Mouse (Mus musculus) midbrain, embryonic 16.5 days (tissue): ENCODE measurements around the gene Gm5105. TPM values are rescaled to one million over a fixed set of nuclear protein-coding genes. Genes with fewer than 3 reads are reported as not detected.
A peak's percentile ranks its signal among the peaks of the same experiment; 100 is the strongest.

Source experiments
- ATAC-seq: fragments of 200-750 bp; cut with Nextera tagmentation; 2 replicates; pipeline ENCODE4 v1.8.0; 2017; ENCODE audit warnings: moderate TSS enrichment
- H3K27ac ChIP-seq: fragments of 300-500 bp; sonication (generic); 2 replicates; pipeline ENCODE4 v1.5.1; 2014; ENCODE audit warnings: mild to moderate bottlenecking, low read length, mixed read lengths
- H3K27me3 ChIP-seq: fragments of 300-500 bp; sonication (generic); 2 replicates; pipeline ENCODE4 v1.6.1; 2014; ENCODE audit warnings: low read depth, low read length, mixed read lengths; ENCODE audit not compliant: control insufficient read depth, insufficient read depth
- H3K36me3 ChIP-seq: fragments of 300-500 bp; sonication (generic); 2 replicates; pipeline ENCODE4 v1.6.1; 2014; ENCODE audit warnings: mild to moderate bottlenecking, low read length, moderate library complexity, mixed read lengths; ENCODE audit not compliant: control insufficient read depth, insufficient read depth
- H3K4me1 ChIP-seq: fragments of 300-500 bp; sonication (generic); 2 replicates; pipeline ENCODE4 v1.6.1; 2014; ENCODE audit warnings: mild to moderate bottlenecking, low read length, mixed read lengths; ENCODE audit not compliant: control insufficient read depth, insufficient read depth
- H3K4me2 ChIP-seq: fragments of 300-500 bp; sonication (generic); 2 replicates; pipeline ENCODE4 v1.6.1; 2014; ENCODE audit warnings: mild to moderate bottlenecking, low read length, mixed read lengths
- H3K4me3 ChIP-seq: fragments of 300-500 bp; sonication (generic); 2 replicates; pipeline ENCODE4 v1.5.1; 2014; ENCODE audit warnings: low read depth, mild to moderate bottlenecking, low read length, moderate library complexity, mixed read lengths
- H3K9ac ChIP-seq: fragments of 300-500 bp; sonication (generic); 2 replicates; pipeline ENCODE4 v1.6.1; 2014; ENCODE audit warnings: low read depth, low read length, mixed read lengths
- H3K9me3 ChIP-seq: fragments of 300-500 bp; sonication (generic); replicated peaks from 2 replicates; pipeline ENCODE4 v1.6.1; 2014; ENCODE audit warnings: mild to moderate bottlenecking, low read length, mixed read lengths; ENCODE audit not compliant: control insufficient read depth, poor library complexity, severe bottlenecking
- WGBS: fragments of 180-500 bp; shearing (Covaris S2); extraction: QIAGEN DNeasy Blood & Tissue Kit; methylation state at CpG from one replicate; pipeline ENCODE4 v1.1.7; 2014; 5-methylcytosine and 5-hydroxymethylcytosine counted together
- polyA plus RNA-seq: library from polyadenylated mRNA; unstranded; fragments of >200 nt; fragmentation: Nextera tagmentation; extraction: Ambion mirVana; gene quantifications from 2 replicates; pipeline ENCODE4 v1.2.1, GENCODE M21; 2015

The Gm5105 gene
- polyA plus RNA-seq, 1 experiment from 2014 or later, result 0.26 TPM

- H3K27me3 ChIP-seq, result no peaks in the 10 kb centered on the region
- no peak overlapping the region for H3K4me2 ChIP-seq
- H3K4me3 ChIP-seq, result no peak overlapping the region
- no peaks in the 10 kb centered on the region for H3K36me3 ChIP-seq
- H3K27ac ChIP-seq, result no peak overlapping the region
- peaks cover 4% of the 10 kb centered on the region; the same call in 1 of the 2 replicates for H3K4me1 ChIP-seq
- H3K9ac ChIP-seq, result no peak overlapping the region
- ATAC-seq, result 0 out of 2 replicates have a peak, but pooled peaks have one; percentile 54
- no peaks in the 10 kb centered on the region for H3K9me3 ChIP-seq
- WGBS, result 62% methylated on average over 14 of the region's 14 CpGs
Measured at GRCm38 (mm10) chr3:138063731-138064329, 3.4 kb downstream of the Gm5105 start.

- Histone ChIP-seq H3K9me3 (no peaks in the 10 kb centered on the region), H3K4me2 (no peak overlapping the region), H3K4me1 (peaks cover 7% of the 10 kb centered on the region; the same call in 1 of the 2 replicates), H3K27ac (no peak overlapping the region), H3K36me3 (no peaks in the 10 kb centered on the region), H3K9ac (no peak overlapping the region), H3K4me3 (no peak overlapping the region), H3K27me3 (no peaks in the 10 kb centered on the region)
- ATAC-seq, result no peak
- 90% methylated on average over 4 of the region's 4 CpGs for WGBS
Measured at GRCm38 (mm10) chr3:138062673-138063072, 4.5 kb downstream of the Gm5105 start.

- H3K36me3 ChIP-seq, result no peaks in the 10 kb centered on the region
- H3K9ac ChIP-seq, result no peak overlapping the region
- no peak overlapping the region for H3K4me3 ChIP-seq
- H3K9me3 ChIP-seq, result no peaks in the 10 kb centered on the region
- H3K27me3 ChIP-seq, result no peaks in the 10 kb centered on the region
- WGBS, result 89% methylated on average over 9 of the region's 9 CpGs
- ATAC-seq, result no peak
- H3K27ac ChIP-seq, result no peak overlapping the region
- no peak overlapping the region for H3K4me2 ChIP-seq
- H3K4me1 ChIP-seq, result peaks cover 7% of the 10 kb centered on the region; the same call in 1 of the 2 replicates
Measured at GRCm38 (mm10) chr3:138061205-138061911, 5.8 kb downstream of the Gm5105 start.

GRCm38 (mm10) chr3:138060429-138060828 lies 6.8 kb downstream of the Gm5105 start:
- 90% methylated on average over 7 of the region's 7 CpGs for WGBS
- H3K27ac ChIP-seq, result no peak overlapping the region

GRCm38 (mm10) chr3:138058226-138058625 lies 9.0 kb downstream of the Gm5105 start:
- no peak overlapping the region for H3K27ac ChIP-seq
- no peak for ATAC-seq
- no peak overlapping the region for H3K4me3 ChIP-seq
- H3K27me3 ChIP-seq, result no peaks in the 10 kb centered on the region
- H3K4me2 ChIP-seq, result no peak overlapping the region
- H3K9me3 ChIP-seq, result no peaks in the 10 kb centered on the region
- no peak overlapping the region for H3K9ac ChIP-seq
- WGBS, result 46% methylated on average over 4 of the region's 4 CpGs
- H3K4me1 ChIP-seq, result 0 out of 2 replicates have a peak, but pooled peaks cover 3% of the 10 kb centered on the region
- no peaks in the 10 kb centered on the region for H3K36me3 ChIP-seq

More at GRCm38 (mm10) chr3:138060429-138060828, 6.8 kb downstream of the Gm5105 start:
- Histone ChIP-seq H3K36me3 (no peaks in the 10 kb centered on the region), H3K27me3 (no peaks in the 10 kb centered on the region), H3K9ac (no peak overlapping the region), H3K4me2 (no peak overlapping the region), H3K4me1 (peaks cover 5% of the 10 kb centered on the region; the same call in 1 of the 2 replicates), H3K9me3 (no peaks in the 10 kb centered on the region), H3K4me3 (no peak overlapping the region)
- ATAC-seq, result no peak

GRCm38 (mm10) chr3:138056976-138057375 lies 10.2 kb downstream of the Gm5105 start:
- Histone ChIP-seq H3K27me3 (no peaks in the 10 kb centered on the region), H3K9me3 (no peaks in the 10 kb centered on the region), H3K27ac (no peak overlapping the region), H3K4me1 (0 out of 2 replicates have a peak, but pooled peaks cover 3% of the 10 kb centered on the region), H3K4me2 (no peak overlapping the region), H3K4me3 (no peak overlapping the region), H3K36me3 (no peaks in the 10 kb centered on the region), H3K9ac (no peak overlapping the region)
- ATAC-seq, result no peak
- 58% methylated on average over 7 of the region's 7 CpGs for WGBS

GRCm38 (mm10) chr3:138053969-138054368 lies 13.2 kb downstream of the Gm5105 start:
- no peak overlapping the region for H3K4me2 ChIP-seq
- 49% methylated on average over 4 of the region's 4 CpGs for WGBS

GRCm38 (mm10) chr3:138051431-138051830 lies 15.8 kb downstream of the Gm5105 start:
- no peak for ATAC-seq
- Histone ChIP-seq H3K4me3 (no peak overlapping the region), H3K4me2 (no peak overlapping the region), H3K27ac (no peak overlapping the region), H3K36me3 (no peaks in the 10 kb centered on the region), H3K27me3 (no peaks in the 10 kb centered on the region), H3K4me1 (no peaks in the 10 kb centered on the region), H3K9ac (no peak overlapping the region), H3K9me3 (no peaks in the 10 kb centered on the region)
- WGBS, result 78% methylated on average over 3 of the region's 3 CpGs

More at GRCm38 (mm10) chr3:138053969-138054368, 13.2 kb downstream of the Gm5105 start:
- Histone ChIP-seq H3K9ac (no peak overlapping the region), H3K4me1 (0 out of 2 replicates have a peak, but pooled peaks cover 3% of the 10 kb centered on the region), H3K27ac (no peak overlapping the region), H3K4me3 (no peak overlapping the region), H3K9me3 (no peaks in the 10 kb centered on the region), H3K27me3 (no peaks in the 10 kb centered on the region), H3K36me3 (no peaks in the 10 kb centered on the region)
- no peak for ATAC-seq

GRCm38 (mm10) chr3:138050772-138051171 lies 16.4 kb downstream of the Gm5105 start:
- no peak overlapping the region for H3K9ac ChIP-seq
- H3K4me2 ChIP-seq, result no peak overlapping the region
- H3K36me3 ChIP-seq, result no peaks in the 10 kb centered on the region
- H3K27me3 ChIP-seq, result no peaks in the 10 kb centered on the region
- no peak for ATAC-seq
- H3K4me1 ChIP-seq, result no peaks in the 10 kb centered on the region
- no peak overlapping the region for H3K4me3 ChIP-seq
- no peak overlapping the region for H3K27ac ChIP-seq
- H3K9me3 ChIP-seq, result no peaks in the 10 kb centered on the region
- 92% methylated on average over 11 of the region's 11 CpGs for WGBS
